ENCODE assay signal across 7 mouse cellular contexts in the genomic region with DNA sequence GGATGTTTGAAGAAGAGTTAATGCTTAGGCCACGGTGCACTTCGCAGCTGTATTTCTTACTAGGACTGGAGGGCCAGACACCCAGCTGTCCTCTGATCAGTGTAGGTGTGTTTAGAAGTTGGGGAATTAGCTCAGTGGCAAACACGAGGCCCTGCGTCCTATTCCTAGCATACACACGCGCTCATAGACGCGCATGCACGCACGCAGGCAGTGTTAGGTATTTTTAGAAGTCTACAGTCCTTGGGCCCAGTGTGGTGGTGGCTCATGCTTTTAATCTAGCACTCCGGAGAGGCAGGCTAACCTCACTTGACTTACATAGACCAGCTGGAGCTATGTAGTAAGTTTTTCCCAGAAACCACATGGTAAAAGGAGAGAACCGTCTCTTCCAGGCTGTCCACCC. TPM values are rescaled to one million over a fixed set of nuclear protein-coding genes. Genes with fewer than 3 reads are reported as not detected.
DNase-seq lines count a peak whose midpoint lies in the region; ATAC-seq and TF ChIP-seq lines count a peak whose summit lies in the region.

No protein-coding gene starts in this region.

- no peaks in the 10 kb centered on the region for H3K9me3 ChIP-seq in ES-Bruce4 (replicated peaks; ENCODE audit: control insufficient read depth, insufficient read depth, low read length, poor library complexity, severe bottlenecking)
- H3K9me3 ChIP-seq in hindbrain, embryonic 15.5 days = no peaks in the 10 kb centered on the region
- no peaks in the 10 kb centered on the region for H3K9me3 ChIP-seq in limb, embryonic 13.5 days
- H3K9me3 ChIP-seq in midbrain, embryonic 15.5 days = no peaks in the 10 kb centered on the region

- no peak for TF ChIP-seq POLR2A in ES-Bruce4 (IDR thresholded peaks at IDR 0.05; ENCODE audit: insufficient read depth, low read length)

- peak overlapping the region; percentile 57 for H3K27ac ChIP-seq in ES-Bruce4 (ENCODE audit: insufficient read depth, low read length)
- H3K27ac ChIP-seq in hindbrain, embryonic 15.5 days (replicated peaks) = peak overlapping the region; percentile 100
- H3K27ac ChIP-seq in limb, embryonic 13.5 days = peak overlapping the region; percentile 98
- peak overlapping the region; percentile 99 for H3K27ac ChIP-seq in midbrain, embryonic 15.5 days

- DNase-seq in CD4-positive helper T cell, adult 2 months (ENCODE audit: low read depth, low spot score) = peak; percentile 77
- DNase-seq in urinary bladder, postnatal 10 days (ENCODE audit: low spot score) = no peak

- H3K27me3 ChIP-seq in ES-Bruce4 (ENCODE audit: control insufficient read depth, insufficient read depth, low read length, poor library complexity, severe bottlenecking) = no peaks in the 10 kb centered on the region
- H3K27me3 ChIP-seq in hindbrain, embryonic 15.5 days = no peaks in the 10 kb centered on the region
- H3K27me3 ChIP-seq in limb, embryonic 13.5 days = no peaks in the 10 kb centered on the region
- no peaks in the 10 kb centered on the region for H3K27me3 ChIP-seq in midbrain, embryonic 15.5 days (replicated peaks)

- H3K36me3 ChIP-seq in ES-Bruce4 (ENCODE audit: control insufficient read depth, insufficient read depth, low read length, poor library complexity, severe bottlenecking) = peaks cover 17% of the 10 kb centered on the region
- H3K36me3 ChIP-seq in hindbrain, embryonic 15.5 days = peaks cover 19% of the 10 kb centered on the region
- peaks cover 21% of the 10 kb centered on the region for H3K36me3 ChIP-seq in limb, embryonic 13.5 days
- H3K36me3 ChIP-seq in midbrain, embryonic 15.5 days (replicated peaks) = peaks cover 20% of the 10 kb centered on the region

- H3K4me2 ChIP-seq in hindbrain, embryonic 15.5 days = peak overlapping the region; percentile 93
- H3K4me2 ChIP-seq in limb, embryonic 13.5 days (replicated peaks) = peak overlapping the region; percentile 92
- peak overlapping the region; percentile 88 for H3K4me2 ChIP-seq in midbrain, embryonic 15.5 days

- 23% methylated on average over 12 of the region's 12 CpGs for WGBS in hindbrain, embryonic 15.5 days
- 15% methylated on average over 12 of the region's 12 CpGs for WGBS in limb, embryonic 13.5 days
- WGBS in midbrain, embryonic 15.5 days = 19% methylated on average over 12 of the region's 12 CpGs

- H3K4me3 ChIP-seq in ES-Bruce4 (ENCODE audit: low read depth, low read length) = peak overlapping the region; percentile 96
- peak overlapping the region; percentile 91 for H3K4me3 ChIP-seq in hindbrain, embryonic 15.5 days
- H3K4me3 ChIP-seq in limb, embryonic 13.5 days = peak overlapping the region; percentile 89
- peak overlapping the region; percentile 82 for H3K4me3 ChIP-seq in midbrain, embryonic 15.5 days

- ATAC-seq in erythroid progenitor cell, adult 5-6 weeks (replicated peaks; ENCODE audit: low FRiP score, poor library complexity, severe bottlenecking) = peak; percentile 20
- peak; percentile 2; the same call in 1 of the 2 replicates for ATAC-seq in hindbrain, embryonic 15.5 days (ENCODE audit: low FRiP score, low read depth)
- peak; percentile 24 for ATAC-seq in limb, embryonic 13.5 days (ENCODE audit: low FRiP score, low read depth)
- peak; percentile 5; the same call in 1 of the 2 replicates for ATAC-seq in midbrain, embryonic 15.5 days (replicated peaks)

- TF ChIP-seq EP300 in ES-Bruce4 (IDR thresholded peaks at IDR 0.05; ENCODE audit: insufficient read depth, low read depth, low read length) = no peak

- H3K4me1 ChIP-seq in ES-Bruce4 (ENCODE audit: control insufficient read depth, insufficient read depth, low read length) = no peaks in the 10 kb centered on the region
- H3K4me1 ChIP-seq in hindbrain, embryonic 15.5 days (replicated peaks) = peaks cover 24% of the 10 kb centered on the region
- peaks cover 26% of the 10 kb centered on the region for H3K4me1 ChIP-seq in limb, embryonic 13.5 days
- H3K4me1 ChIP-seq in midbrain, embryonic 15.5 days = peaks cover 23% of the 10 kb centered on the region

- no peak for TF ChIP-seq CTCF in ES-Bruce4 (IDR thresholded peaks at IDR 0.05; ENCODE audit: low read depth, low read length)

- H3K9ac ChIP-seq in ES-Bruce4 (ENCODE audit: low read depth, poor library complexity, severe bottlenecking) = peak overlapping the region; percentile 95
- peak overlapping the region; percentile 91 for H3K9ac ChIP-seq in hindbrain, embryonic 15.5 days
- H3K9ac ChIP-seq in limb, embryonic 13.5 days = peak overlapping the region; percentile 89
- H3K9ac ChIP-seq in midbrain, embryonic 15.5 days = peak overlapping the region; percentile 77

RNA-seq across cellular contexts. Expression of a gene that starts 0.6 kb away (rescaled TPM):
- 9.1 and 10.6 TPM in 2 replicates for polyA plus RNA-seq in ES-Bruce4 (2011; ENCODE audit: insufficient read depth, insufficient read length, low read depth, missing spikeins)
- 25.2 and 25.6 TPM in 2 replicates for total RNA-seq in erythroid progenitor cell, adult 5-6 weeks (2015; ENCODE audit: low replicate concordance)
- total RNA-seq in erythroid progenitor cell, adult 5-6 weeks (2017; ENCODE audit: low replicate concordance) = 14.9 and 16.3 TPM in 2 replicates
- 13.7 and 18.3 TPM in 2 replicates for polyA plus RNA-seq in hindbrain, embryonic 15.5 days (2015; fragmentation: Nextera tagmentation; extraction: Ambion mirVana)
- 13.5 and 15.2 TPM in 2 replicates for polyA plus RNA-seq in limb, embryonic 13.5 days (2015; fragmentation: Nextera tagmentation; extraction: Ambion mirVana)
- 17.8 and 18.9 TPM in 2 replicates for polyA plus RNA-seq in midbrain, embryonic 15.5 days (2015; fragmentation: Nextera tagmentation; extraction: Ambion mirVana)

RNA-seq across cellular contexts. Expression of a gene that starts 28.4 kb away (rescaled TPM):
- 5.8 and 6.2 TPM in 2 replicates for polyA plus RNA-seq in ES-Bruce4 (2011; ENCODE audit: insufficient read depth, insufficient read length, low read depth, missing spikeins)
- 41.1 and 44.7 TPM in 2 replicates for total RNA-seq in erythroid progenitor cell, adult 5-6 weeks (2015; ENCODE audit: low replicate concordance)
- total RNA-seq in erythroid progenitor cell, adult 5-6 weeks (2017; ENCODE audit: low replicate concordance) = 21.5 and 25.3 TPM in 2 replicates
- polyA plus RNA-seq in hindbrain, embryonic 15.5 days (2015; fragmentation: Nextera tagmentation; extraction: Ambion mirVana) = 27.0 and 37.2 TPM in 2 replicates
- 5.5 and 7.1 TPM in 2 replicates for polyA plus RNA-seq in limb, embryonic 13.5 days (2015; fragmentation: Nextera tagmentation; extraction: Ambion mirVana)
- polyA plus RNA-seq in midbrain, embryonic 15.5 days (2015; fragmentation: Nextera tagmentation; extraction: Ambion mirVana) = 28.9 and 34.3 TPM in 2 replicates

RNA-seq across cellular contexts. Expression of a gene that starts 33.0 kb away (rescaled TPM):
- polyA plus RNA-seq in ES-Bruce4 (2011; ENCODE audit: insufficient read depth, insufficient read length, low read depth, missing spikeins) = 30.2 and 30.9 TPM in 2 replicates
- total RNA-seq in erythroid progenitor cell, adult 5-6 weeks (2015; ENCODE audit: low replicate concordance) = 57.7 and 71.3 TPM in 2 replicates
- total RNA-seq in erythroid progenitor cell, adult 5-6 weeks (2017; ENCODE audit: low replicate concordance) = 36.3 and 42.7 TPM in 2 replicates
- polyA plus RNA-seq in hindbrain, embryonic 15.5 days (2015; fragmentation: Nextera tagmentation; extraction: Ambion mirVana) = 78.5 and 81.7 TPM in 2 replicates
- polyA plus RNA-seq in limb, embryonic 13.5 days (2015; fragmentation: Nextera tagmentation; extraction: Ambion mirVana) = 87.4 and 88.4 TPM in 2 replicates
- 85.3 and 93.1 TPM in 2 replicates for polyA plus RNA-seq in midbrain, embryonic 15.5 days (2015; fragmentation: Nextera tagmentation; extraction: Ambion mirVana)

RNA-seq across cellular contexts. Expression of a gene that starts 48.5 kb away (rescaled TPM):
- polyA plus RNA-seq in ES-Bruce4 (2011; ENCODE audit: insufficient read depth, insufficient read length, low read depth, missing spikeins) = 1.6 and 1.9 TPM in 2 replicates
- not detected in 2 replicates for total RNA-seq in erythroid progenitor cell, adult 5-6 weeks (2015; ENCODE audit: low replicate concordance)
- total RNA-seq in erythroid progenitor cell, adult 5-6 weeks (2017; ENCODE audit: low replicate concordance) = not detected in 2 replicates
- polyA plus RNA-seq in hindbrain, embryonic 15.5 days (2015; fragmentation: Nextera tagmentation; extraction: Ambion mirVana) = 55.2 and 60.5 TPM in 2 replicates
- polyA plus RNA-seq in limb, embryonic 13.5 days (2015; fragmentation: Nextera tagmentation; extraction: Ambion mirVana) = 1.00 and 1.2 TPM in 2 replicates
- 63.8 and 64.0 TPM in 2 replicates for polyA plus RNA-seq in midbrain, embryonic 15.5 days (2015; fragmentation: Nextera tagmentation; extraction: Ambion mirVana)

RNA-seq across cellular contexts. Expression of a gene that starts 54.6 kb away (rescaled TPM):
- 52.4 and 55.9 TPM in 2 replicates for polyA plus RNA-seq in ES-Bruce4 (2011; ENCODE audit: insufficient read depth, insufficient read length, low read depth, missing spikeins)
- 1.3 and 5.0 TPM in 2 replicates for total RNA-seq in erythroid progenitor cell, adult 5-6 weeks (2015; ENCODE audit: low replicate concordance)
- 0.23 TPM in 1 of 2 replicates, not detected in the other for total RNA-seq in erythroid progenitor cell, adult 5-6 weeks (2017; ENCODE audit: low replicate concordance)
- 123 and 129 TPM in 2 replicates for polyA plus RNA-seq in hindbrain, embryonic 15.5 days (2015; fragmentation: Nextera tagmentation; extraction: Ambion mirVana)
- polyA plus RNA-seq in limb, embryonic 13.5 days (2015; fragmentation: Nextera tagmentation; extraction: Ambion mirVana) = 36.7 and 44.0 TPM in 2 replicates
- 105 and 121 TPM in 2 replicates for polyA plus RNA-seq in midbrain, embryonic 15.5 days (2015; fragmentation: Nextera tagmentation; extraction: Ambion mirVana)
